Mouse (Mus musculus) thymus, adult 2 months (tissue): Measurements from ENCODE around the gene Mettl6.

Source experiments
- CTCF ChIP-seq: fragments of 200-500 bp; IDR thresholded peaks from 2 replicates; pipeline ENCODE4 v1.5.1; 2012; ENCODE audit warnings: mild to moderate bottlenecking, control low read depth, low read length, moderate library complexity, borderline replicate concordance; ENCODE audit not compliant: control insufficient read depth, poor library complexity, insufficient read depth; ENCODE audit errors: extremely low read depth
- POLR2A ChIP-seq: fragments of 200-500 bp; IDR thresholded peaks from 2 replicates; pipeline ENCODE4 v1.6.1; 2012; ENCODE audit warnings: mild to moderate bottlenecking, low read length, control low read depth, moderate library complexity; ENCODE audit not compliant: control insufficient read depth, poor library complexity, insufficient read depth; ENCODE audit errors: extremely low read depth

GRCm38 (mm10) chr14:31532656-31533055 is 37.8 kb upstream of the Mettl6 start:
- TF ChIP-seq POLR2A (no peak), CTCF (no peak)
